Mouse (Mus musculus) c-Kit-positive CD71-positive TER-119-positive erythroid progenitor cells, embryonic 14.5 days (primary cell): Measurements from ENCODE around the gene Ifna7.
"Not testable (repeated sequence)": the region's sequence is repeated elsewhere in the genome, so short reads cannot be mapped to it uniquely, and the experiment has no call there.

ENCODE experiments used
- DNase-seq: peaks from one replicate; pipeline ENCODE4 v3.0.0-alpha.2; 2013; ENCODE audit warnings: low spot score

The Ifna7 gene

DNA sequence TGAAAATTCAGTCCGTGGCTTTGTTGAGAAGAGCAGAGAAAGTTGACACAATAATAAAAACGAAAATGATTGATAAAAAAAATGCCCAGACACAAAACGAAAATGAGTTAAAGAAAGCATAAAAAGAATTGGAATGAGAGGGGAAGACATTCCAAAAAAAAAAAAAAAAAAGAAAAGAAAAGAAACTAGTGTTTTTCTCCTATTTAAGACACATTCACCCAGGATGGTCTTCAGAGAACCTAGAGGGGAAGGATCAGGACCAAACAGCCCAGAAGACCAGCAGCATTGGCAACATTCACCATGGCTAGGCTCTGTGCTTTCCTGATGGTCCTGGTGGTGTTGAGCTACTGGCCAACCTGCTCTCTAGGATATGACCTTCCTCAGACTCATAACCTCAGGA, at the start of gene Ifna7:
Gene Ifna7 (plus strand): TSS at position 301 of the 400 bp plus-strand sequence.
- DNase-seq = no peak

DNA sequence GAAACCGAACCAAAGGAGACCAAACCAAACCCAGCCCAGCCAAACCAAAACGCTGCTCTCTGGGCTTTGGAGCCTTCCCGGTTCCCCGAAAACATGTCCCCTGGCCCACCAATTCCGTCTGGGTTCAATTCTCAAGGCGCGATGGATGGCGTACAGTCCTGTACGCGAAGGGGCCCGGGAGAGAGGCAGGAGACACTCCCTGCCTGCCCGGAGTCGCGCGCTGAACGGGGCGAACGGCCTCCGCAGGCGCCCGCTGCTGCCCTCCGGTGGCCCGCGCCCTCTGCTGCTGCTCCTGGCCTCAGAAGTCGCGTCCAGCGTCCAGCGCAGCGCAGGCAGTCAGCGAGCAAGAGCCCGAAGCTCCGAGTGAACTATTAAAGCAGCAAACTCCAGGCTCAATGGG, 42.5 kb upstream of the Ifna7 start, which contains the start of gene Gm13290:
Gene Gm13290 (plus strand): TSS at position 301 of the 400 bp plus-strand sequence.
- not testable (repeated sequence) for DNase-seq

DNA sequence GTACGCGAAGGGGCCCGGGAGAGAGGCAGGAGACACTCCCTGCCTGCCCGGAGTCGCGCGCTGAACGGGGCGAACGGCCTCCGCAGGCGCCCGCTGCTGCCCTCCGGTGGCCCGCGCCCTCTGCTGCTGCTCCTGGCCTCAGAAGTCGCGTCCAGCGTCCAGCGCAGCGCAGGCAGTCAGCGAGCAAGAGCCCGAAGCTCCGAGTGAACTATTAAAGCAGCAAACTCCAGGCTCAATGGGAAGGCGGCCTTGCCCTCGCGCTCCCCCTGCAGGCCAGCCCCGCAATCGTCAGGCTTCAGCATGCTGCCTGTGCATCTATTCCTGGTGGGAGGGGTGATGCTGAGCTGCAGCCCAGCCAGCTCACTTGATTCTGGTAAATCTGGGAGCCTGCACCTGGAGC, 39.4 kb upstream of the Ifna7 start, which contains the start of gene Gm13289:
Gene Gm13289 (plus strand): TSS at position 301 of the 400 bp plus-strand sequence.
- DNase-seq = not testable (repeated sequence)

DNA sequence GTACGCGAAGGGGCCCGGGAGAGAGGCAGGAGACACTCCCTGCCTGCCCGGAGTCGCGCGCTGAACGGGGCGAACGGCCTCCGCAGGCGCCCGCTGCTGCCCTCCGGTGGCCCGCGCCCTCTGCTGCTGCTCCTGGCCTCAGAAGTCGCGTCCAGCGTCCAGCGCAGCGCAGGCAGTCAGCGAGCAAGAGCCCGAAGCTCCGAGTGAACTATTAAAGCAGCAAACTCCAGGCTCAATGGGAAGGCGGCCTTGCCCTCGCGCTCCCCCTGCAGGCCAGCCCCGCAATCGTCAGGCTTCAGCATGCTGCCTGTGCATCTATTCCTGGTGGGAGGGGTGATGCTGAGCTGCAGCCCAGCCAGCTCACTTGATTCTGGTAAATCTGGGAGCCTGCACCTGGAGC, 36.5 kb upstream of the Ifna7 start, which contains the start of gene Gm13272:
Gene Gm13272 (plus strand): TSS at position 301 of the 400 bp plus-strand sequence.
- DNase-seq = not testable (repeated sequence)

DNA sequence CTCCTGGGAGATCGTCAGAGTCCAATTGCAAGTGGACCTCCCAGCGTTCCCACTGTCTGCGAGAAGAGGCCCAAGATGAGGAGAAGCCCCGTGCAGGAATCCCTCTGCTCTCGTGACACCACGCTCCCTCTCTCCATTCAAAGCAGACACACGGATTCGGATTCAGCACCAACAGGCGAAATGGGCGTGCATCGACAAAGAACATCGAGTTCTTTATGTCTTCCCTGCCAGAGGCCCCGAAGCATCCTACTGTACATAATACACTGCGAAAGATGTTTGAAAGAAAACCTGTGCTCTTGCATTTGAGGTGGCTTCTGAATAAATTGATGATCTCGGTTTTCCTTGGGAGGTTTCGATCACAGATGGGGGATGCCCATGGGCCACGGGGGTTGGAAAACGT, 35.7 kb upstream of the Ifna7 start:
- DNase-seq = not testable (repeated sequence)

DNA sequence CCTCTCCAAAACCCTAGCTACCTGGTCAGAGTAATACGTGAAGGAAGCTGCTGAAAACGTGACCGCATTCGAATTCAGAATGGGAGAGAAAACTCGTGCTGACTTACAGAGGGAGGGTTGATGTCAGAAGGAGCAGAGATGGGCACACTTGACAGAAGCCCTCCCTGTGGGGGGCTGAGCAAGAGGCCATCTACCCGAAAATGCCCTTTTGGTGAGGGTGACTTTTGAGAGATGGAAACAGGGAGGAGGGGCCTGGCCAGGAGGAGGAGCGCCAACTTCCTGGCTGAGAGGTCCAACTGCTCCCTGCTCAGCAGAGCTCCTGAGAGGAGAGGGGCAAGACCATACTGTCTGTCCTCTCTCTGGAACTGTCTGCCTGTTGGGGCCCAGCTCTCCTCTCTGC, 34.2 kb upstream of the Ifna7 start, which contains the start of gene Ifnz:
Gene Ifnz (plus strand): TSS at position 301 of the 400 bp plus-strand sequence.
- not testable (repeated sequence) for DNase-seq

DNA sequence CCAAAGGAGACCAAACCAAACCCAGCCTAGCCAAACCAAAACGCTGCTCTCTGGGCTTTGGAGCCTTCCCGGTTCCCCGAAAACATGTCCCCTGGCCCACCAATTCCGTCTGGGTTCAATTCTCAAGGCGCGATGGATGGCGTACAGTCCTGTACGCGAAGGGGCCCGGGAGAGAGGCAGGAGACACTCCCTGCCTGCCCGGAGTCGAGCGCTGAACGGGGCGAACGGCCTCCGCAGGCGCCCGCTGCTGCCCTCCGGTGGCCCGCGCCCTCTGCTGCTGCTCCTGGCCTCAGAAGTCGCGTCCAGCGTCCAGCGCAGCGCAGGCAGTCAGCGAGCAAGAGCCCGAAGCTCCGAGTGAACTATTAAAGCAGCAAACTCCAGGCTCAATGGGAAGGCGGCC, 33.7 kb upstream of the Ifna7 start:
- not testable (repeated sequence) for DNase-seq

DNA sequence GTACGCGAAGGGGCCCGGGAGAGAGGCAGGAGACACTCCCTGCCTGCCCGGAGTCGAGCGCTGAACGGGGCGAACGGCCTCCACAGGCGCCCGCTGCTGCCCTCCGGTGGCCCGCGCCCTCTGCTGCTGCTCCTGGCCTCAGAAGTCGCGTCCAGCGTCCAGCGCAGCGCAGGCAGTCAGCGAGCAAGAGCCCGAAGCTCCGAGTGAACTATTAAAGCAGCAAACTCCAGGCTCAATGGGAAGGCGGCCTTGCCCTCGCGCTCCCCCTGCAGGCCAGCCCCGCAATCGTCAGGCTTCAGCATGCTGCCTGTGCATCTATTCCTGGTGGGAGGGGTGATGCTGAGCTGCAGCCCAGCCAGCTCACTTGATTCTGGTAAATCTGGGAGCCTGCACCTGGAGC, 30.6 kb upstream of the Ifna7 start, which contains the start of gene Gm13276:
Gene Gm13276 (plus strand): TSS at position 301 of the 400 bp plus-strand sequence.
- DNase-seq = not testable (repeated sequence)

DNA sequence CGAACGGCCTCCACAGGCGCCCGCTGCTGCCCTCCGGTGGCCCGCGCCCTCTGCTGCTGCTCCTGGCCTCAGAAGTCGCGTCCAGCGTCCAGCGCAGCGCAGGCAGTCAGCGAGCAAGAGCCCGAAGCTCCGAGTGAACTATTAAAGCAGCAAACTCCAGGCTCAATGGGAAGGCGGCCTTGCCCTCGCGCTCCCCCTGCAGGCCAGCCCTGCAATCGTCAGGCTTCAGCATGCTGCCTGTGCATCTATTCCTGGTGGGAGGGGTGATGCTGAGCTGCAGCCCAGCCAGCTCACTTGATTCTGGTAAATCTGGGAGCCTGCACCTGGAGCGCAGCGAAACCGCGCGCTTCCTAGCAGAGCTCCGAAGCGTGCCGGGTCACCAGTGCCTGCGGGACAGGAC, 27.6 kb upstream of the Ifna7 start, which contains the start of gene Gm13277:
Gene Gm13277 (plus strand): TSS at position 231 of the 400 bp plus-strand sequence.
- not testable (repeated sequence) for DNase-seq

DNA sequence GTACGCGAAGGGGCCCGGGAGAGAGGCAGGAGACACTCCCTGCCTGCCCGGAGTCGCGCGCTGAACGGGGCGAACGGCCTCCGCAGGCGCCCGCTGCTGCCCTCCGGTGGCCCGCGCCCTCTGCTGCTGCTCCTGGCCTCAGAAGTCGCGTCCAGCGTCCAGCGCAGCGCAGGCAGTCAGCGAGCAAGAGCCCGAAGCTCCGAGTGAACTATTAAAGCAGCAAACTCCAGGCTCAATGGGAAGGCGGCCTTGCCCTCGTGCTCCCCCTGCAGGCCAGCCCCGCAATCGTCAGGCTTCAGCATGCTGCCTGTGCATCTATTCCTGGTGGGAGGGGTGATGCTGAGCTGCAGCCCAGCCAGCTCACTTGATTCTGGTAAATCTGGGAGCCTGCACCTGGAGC, 24.8 kb upstream of the Ifna7 start, which contains the start of gene Gm13278:
Gene Gm13278 (plus strand): TSS at position 301 of the 400 bp plus-strand sequence.
- DNase-seq = not testable (repeated sequence)

DNA sequence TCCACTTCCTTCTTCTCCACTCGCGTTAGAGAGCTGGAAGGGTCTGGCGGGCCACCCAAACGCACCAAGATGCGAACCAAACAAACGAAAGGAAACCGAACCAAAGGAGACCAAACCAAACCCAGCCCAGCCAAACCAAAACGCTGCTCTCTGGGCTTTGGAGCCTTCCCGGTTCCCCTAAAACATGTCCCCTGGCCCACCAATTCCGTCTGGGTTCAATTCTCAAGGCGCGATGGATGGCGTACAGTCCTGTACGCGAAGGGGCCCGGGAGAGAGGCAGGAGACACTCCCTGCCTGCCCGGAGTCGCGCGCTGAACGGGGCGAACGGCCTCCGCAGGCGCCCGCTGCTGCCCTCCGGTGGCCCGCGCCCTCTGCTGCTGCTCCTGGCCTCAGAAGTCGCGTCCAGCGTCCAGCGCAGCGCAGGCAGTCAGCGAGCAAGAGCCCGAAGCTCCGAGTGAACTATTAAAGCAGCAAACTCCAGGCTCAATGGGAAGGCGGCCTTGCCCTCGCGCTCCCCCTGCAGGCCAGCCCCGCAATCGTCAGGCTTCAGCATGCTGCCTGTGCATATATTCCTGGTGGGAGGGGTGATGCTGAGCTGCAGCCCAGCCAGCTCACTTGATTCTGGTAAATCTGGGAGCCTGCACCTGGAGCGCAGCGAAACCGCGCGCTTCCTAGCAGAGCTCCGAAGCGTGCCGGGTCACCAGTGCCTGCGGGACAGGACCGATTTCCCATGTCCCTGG, 21.9 kb upstream of the Ifna7 start, which contains the start of gene Gm13275:
Gene Gm13275 (plus strand): TSS at position 552 of the 740 bp plus-strand sequence.
- not testable (repeated sequence) for DNase-seq

DNA sequence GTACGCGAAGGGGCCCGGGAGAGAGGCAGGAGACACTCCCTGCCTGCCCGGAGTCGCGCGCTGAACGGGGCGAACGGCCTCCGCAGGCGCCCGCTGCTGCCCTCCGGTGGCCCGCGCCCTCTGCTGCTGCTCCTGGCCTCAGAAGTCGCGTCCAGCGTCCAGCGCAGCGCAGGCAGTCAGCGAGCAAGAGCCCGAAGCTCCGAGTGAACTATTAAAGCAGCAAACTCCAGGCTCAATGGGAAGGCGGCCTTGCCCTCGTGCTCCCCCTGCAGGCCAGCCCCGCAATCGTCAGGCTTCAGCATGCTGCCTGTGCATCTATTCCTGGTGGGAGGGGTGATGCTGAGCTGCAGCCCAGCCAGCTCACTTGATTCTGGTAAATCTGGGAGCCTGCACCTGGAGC, 18.9 kb upstream of the Ifna7 start, which contains the start of gene Gm13279:
Gene Gm13279 (plus strand): TSS at position 301 of the 400 bp plus-strand sequence.
- not testable (repeated sequence) for DNase-seq

DNA sequence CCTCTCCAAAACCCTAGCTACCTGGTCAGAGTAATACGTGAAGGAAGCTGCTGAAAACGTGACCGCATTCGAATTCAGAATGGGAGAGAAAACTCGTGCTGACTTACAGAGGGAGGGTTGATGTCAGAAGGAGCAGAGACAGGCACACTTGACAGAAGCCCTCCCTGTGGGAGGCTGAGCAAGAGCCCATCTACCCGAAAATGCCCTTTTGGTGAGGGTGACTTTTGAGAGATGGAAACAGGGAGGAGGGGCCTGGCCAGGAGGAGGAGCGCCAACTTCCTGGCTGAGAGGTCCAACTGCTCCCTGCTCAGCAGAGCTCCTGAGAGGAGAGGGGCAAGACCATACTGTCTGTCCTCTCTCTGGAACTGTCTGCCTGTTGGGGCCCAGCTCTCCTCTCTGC, 16.7 kb upstream of the Ifna7 start, which contains the start of gene Gm13285:
Gene Gm13285 (plus strand): TSS at position 301 of the 400 bp plus-strand sequence.
- not testable (repeated sequence) for DNase-seq

DNA sequence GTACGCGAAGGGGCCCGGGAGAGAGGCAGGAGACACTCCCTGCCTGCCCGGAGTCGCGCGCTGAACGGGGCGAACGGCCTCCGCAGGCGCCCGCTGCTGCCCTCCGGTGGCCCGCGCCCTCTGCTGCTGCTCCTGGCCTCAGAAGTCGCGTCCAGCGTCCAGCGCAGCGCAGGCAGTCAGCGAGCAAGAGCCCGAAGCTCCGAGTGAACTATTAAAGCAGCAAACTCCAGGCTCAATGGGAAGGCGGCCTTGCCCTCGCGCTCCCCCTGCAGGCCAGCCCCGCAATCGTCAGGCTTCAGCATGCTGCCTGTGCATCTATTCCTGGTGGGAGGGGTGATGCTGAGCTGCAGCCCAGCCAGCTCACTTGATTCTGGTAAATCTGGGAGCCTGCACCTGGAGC, 13.1 kb upstream of the Ifna7 start, which contains the start of gene Gm13287:
Gene Gm13287 (plus strand): TSS at position 301 of the 400 bp plus-strand sequence.
- not testable (repeated sequence) for DNase-seq

DNA sequence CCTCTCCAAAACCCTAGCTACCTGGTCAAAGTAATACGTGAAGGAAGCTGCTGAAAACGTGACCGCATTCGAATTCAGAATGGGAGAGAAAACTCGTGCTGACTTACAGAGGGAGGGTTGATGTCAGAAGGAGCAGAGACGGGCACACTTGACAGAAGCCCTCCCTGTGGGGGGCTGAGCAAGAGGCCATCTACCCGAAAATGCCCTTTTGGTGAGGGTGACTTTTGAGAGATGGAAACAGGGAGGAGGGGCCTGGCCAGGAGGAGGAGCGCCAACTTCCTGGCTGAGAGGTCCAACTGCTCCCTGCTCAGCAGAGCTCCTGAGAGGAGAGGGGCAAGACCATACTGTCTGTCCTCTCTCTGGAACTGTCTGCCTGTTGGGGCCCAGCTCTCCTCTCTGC, 10.8 kb upstream of the Ifna7 start, which contains the start of gene Gm13288:
Gene Gm13288 (plus strand): TSS at position 301 of the 400 bp plus-strand sequence.
- DNase-seq = not testable (repeated sequence)

DNA sequence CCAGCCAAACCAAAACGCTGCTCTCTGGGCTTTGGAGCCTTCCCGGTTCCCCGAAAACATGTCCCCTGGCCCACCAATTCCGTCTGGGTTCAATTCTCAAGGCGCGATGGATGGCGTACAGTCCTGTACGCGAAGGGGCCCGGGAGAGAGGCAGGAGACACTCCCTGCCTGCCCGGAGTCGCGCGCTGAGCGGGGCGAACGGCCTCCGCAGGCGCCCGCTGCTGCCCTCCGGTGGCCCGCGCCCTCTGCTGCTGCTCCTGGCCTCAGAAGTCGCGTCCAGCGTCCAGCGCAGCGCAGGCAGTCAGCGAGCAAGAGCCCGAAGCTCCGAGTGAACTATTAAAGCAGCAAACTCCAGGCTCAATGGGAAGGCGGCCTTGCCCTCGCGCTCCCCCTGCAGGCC, 10.3 kb upstream of the Ifna7 start:
- DNase-seq = not testable (repeated sequence)

DNA sequence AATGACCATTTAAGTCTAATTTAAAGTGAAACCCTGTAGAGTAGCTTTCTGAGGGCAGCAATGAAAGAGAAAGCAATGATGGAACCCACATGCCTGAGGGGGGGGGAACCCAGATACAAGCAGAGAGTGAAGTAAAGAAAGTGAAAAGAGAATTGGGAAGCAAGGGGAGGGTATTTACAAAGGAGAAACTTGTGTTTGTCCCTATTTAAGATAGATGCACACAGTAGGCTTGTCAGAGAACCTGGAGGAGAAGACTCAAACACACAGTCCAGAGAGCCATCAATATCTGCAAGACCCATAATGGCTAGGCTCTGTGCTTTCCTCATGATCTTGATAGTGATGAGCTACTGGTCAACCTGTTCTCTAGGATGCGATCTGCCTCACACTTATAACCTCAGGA, 3.6 kb downstream of the Ifna7 start, which contains the start of gene Ifna11:
Gene Ifna11 (plus strand): TSS at position 301 of the 400 bp plus-strand sequence.
- no peak for DNase-seq

DNA sequence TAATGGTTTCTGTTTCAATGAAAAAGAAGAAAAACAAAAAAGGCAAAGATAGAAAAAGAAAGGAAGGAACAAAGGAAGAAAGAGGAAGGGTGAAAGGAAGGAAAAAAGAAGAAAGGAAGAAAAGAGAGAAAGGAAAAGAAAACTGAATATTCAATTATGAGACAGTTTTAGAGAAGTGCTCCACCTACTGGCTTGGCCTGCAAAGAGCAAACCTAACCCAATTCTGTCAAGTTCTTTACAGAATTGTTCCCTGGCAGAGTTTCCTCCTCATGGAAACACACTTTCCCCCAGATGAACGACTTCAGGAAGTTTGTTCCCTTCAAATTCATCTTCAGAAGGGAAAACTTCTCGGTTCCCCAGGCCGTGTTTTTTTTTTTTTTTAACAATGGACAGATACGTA, 7.0 kb downstream of the Ifna7 start:
- DNase-seq = no peak

DNA sequence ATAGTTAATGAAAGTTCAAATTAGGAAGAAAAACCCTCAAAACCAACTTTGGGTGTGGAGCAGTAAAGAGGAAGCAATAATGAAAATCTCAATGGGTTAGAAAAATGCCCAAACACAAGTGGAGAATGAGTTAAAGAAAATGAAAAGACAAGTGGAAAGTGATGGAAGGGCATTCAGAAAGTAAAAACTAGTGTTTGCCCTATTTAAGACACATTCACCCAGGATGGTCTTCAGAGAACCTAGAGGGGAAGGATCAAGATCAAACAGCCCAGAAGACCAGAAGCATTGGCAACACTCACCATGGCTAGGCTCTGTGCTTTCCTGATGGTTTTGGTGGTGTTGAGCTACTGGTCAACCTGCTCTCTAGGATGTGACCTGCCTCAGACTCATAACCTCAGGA, 11.1 kb downstream of the Ifna7 start, which contains the start of gene Ifna6:
Gene Ifna6 (plus strand): TSS at position 301 of the 400 bp plus-strand sequence.
- not testable (repeated sequence) for DNase-seq

DNA sequence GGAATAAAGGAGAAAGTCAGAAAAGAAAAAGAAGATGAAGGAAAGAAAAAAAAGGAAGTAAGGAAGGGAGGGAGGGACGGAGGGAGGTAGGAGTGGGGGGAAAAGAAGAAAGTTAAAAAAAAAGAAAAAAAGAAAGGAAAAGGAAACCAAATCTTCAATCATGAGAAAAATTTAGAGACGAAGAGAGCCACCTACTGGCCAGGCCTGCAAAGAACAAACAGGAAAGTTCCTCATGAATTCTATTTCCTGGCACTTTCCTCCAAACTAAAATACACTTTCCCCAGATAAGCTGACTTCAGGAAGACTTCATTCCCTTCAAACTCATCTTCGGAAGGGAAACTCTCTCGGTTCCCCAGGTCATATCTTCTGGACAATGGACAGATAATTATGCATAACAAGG, 14.5 kb downstream of the Ifna7 start:
- no peak for DNase-seq

DNA sequence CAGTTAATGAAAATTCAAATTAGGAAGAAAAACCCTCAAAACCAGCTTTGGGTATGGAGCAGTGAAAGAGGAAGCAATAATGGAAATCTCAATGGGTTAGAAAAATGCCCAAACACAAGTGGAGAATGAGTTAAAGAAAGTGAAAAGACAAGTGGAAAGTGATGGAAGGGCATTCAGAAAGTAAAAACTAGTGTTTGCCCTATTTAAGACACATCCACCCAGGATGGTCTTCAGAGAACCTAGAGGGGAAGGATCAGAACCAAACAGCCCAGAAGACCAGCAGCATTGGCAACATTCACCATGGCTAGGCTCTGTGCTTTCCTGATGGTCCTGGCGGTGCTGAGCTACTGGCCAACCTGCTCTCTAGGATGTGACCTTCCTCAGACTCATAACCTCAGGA, 19.2 kb downstream of the Ifna7 start, which contains the start of gene Ifna5:
Gene Ifna5 (plus strand): TSS at position 301 of the 400 bp plus-strand sequence.
- not testable (repeated sequence) for DNase-seq

DNA sequence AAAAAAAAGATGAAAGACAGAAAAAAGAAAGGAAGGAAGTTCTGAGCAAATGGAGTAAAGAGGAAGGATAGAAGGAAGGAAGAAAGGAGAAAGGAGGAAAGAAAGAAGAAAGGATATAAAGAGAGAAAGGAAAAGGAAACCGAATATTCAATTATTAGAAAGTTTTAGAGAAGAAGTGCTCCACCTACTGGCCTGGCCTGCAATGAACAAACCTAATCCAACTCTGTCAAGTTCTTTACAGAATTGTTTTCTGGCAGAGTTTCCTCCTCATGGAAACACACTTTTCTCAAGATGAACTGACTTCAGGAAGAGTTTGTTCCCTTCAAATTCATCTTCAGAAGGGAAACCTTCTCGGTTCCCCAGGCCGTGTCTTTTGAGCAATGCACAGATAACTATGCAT, 22.8 kb downstream of the Ifna7 start:
- DNase-seq = no peak
